ENCODE assay signal across 21 mouse cellular contexts in genomic region chr14:117113153-117113552, GRCm38 (mm10).
DNase-seq lines count a peak whose midpoint lies in the region; ATAC-seq and TF ChIP-seq lines count a peak whose summit lies in the region.
"Had no signal": no experiment of that assay in that cellular context is flagged by ENCODE, and none has a peak within 500 bp of the region (broad histone marks: within the 10 kb centered on the region; RNA-seq: fewer than 3 reads in every experiment).

No protein-coding gene starts in this region.

- H3K9ac ChIP-seq in embryonic facial prominence, embryonic 14.5 days (ENCODE audit: low read depth, low read length) = no peak overlapping the region
- H3K9ac ChIP-seq in heart, postnatal 0 days (replicated peaks; ENCODE audit: low read depth, low read length) = no peak overlapping the region
- no peak overlapping the region for H3K9ac ChIP-seq in heart, embryonic 12.5 days
- no peak overlapping the region for H3K9ac ChIP-seq in midbrain, embryonic 14.5 days (replicated peaks; ENCODE audit: low read length)
- H3K9ac ChIP-seq: embryonic facial prominence, embryonic 12.5 days; forebrain, embryonic 15.5 days; heart, embryonic 13.5 days; liver, postnatal 0 days had no signal

- no peak for TF ChIP-seq EP300 in heart, postnatal 0 days (IDR thresholded peaks at IDR 0.05; ENCODE audit: low read depth)

- 84% methylated on average over 3 of the region's 3 CpGs for WGBS in embryonic facial prominence, embryonic 14.5 days
- WGBS in embryonic facial prominence, embryonic 10.5 days = 92% methylated on average over 3 of the region's 3 CpGs
- 59% methylated on average over 3 of the region's 3 CpGs for WGBS in heart, postnatal 0 days
- 60% methylated on average over 3 of the region's 3 CpGs for WGBS in heart, embryonic 12.5 days
- 95% methylated on average over 3 of the region's 3 CpGs for WGBS in midbrain, embryonic 14.5 days

- no peaks in the 10 kb centered on the region; the same call in 1 of the 2 replicates for H3K9me3 ChIP-seq in embryonic facial prominence, embryonic 14.5 days (ENCODE audit: control insufficient read depth, low read length)
- H3K9me3 ChIP-seq in embryonic facial prominence, embryonic 10.5 days = no peaks in the 10 kb centered on the region
- H3K9me3 ChIP-seq in heart, postnatal 0 days (replicated peaks; ENCODE audit: control insufficient read depth, low read length) = no peaks in the 10 kb centered on the region
- H3K9me3 ChIP-seq in heart, embryonic 12.5 days (replicated peaks) = no peaks in the 10 kb centered on the region
- H3K9me3 ChIP-seq in midbrain, embryonic 14.5 days (ENCODE audit: control insufficient read depth, low read length) = no peaks in the 10 kb centered on the region
- H3K9me3 ChIP-seq: embryonic facial prominence, embryonic 12.5 days; forebrain, embryonic 15.5 days had no signal

- no peak for TF ChIP-seq CTCF in heart, postnatal 0 days (IDR thresholded peaks at IDR 0.05; ENCODE audit: low read depth)
- no peak for TF ChIP-seq CTCF in testis, adult 2 months (IDR thresholded peaks at IDR 0.05; ENCODE audit: control insufficient read depth, insufficient read depth, insufficient replicate concordance, low read depth, low read length)

- H3K27me3 ChIP-seq in embryonic facial prominence, embryonic 14.5 days (replicated peaks; ENCODE audit: control insufficient read depth, insufficient read depth, low read length) = no peaks in the 10 kb centered on the region
- no peaks in the 10 kb centered on the region for H3K27me3 ChIP-seq in embryonic facial prominence, embryonic 10.5 days (replicated peaks; ENCODE audit: low read depth, poor library complexity, severe bottlenecking)
- H3K27me3 ChIP-seq in heart, postnatal 0 days (ENCODE audit: control insufficient read depth, insufficient read depth, low read length) = no peaks in the 10 kb centered on the region
- H3K27me3 ChIP-seq in heart, embryonic 12.5 days (replicated peaks) = no peaks in the 10 kb centered on the region
- H3K27me3 ChIP-seq in testis, adult 2 months (ENCODE audit: control insufficient read depth, insufficient read depth, low read length) = no peaks in the 10 kb centered on the region
- no peaks in the 10 kb centered on the region for H3K27me3 ChIP-seq in midbrain, embryonic 14.5 days (ENCODE audit: control insufficient read depth, insufficient read depth, low read length)
- H3K27me3 ChIP-seq: embryonic facial prominence, embryonic 12.5 days; forebrain, embryonic 15.5 days; heart, embryonic 13.5 days had no signal

- no peak for ATAC-seq in embryonic facial prominence, embryonic 14.5 days (ENCODE audit: low read depth)
- ATAC-seq in heart, postnatal 0 days (ENCODE audit: insufficient read depth, low read depth) = no peak
- ATAC-seq in heart, embryonic 12.5 days (ENCODE audit: insufficient number of reproducible peaks, low FRiP score) = no peak
- no peak for ATAC-seq in midbrain, embryonic 14.5 days (ENCODE audit: low FRiP score, low TSS enrichment)
- ATAC-seq: CD4-positive, CD25-positive, alpha-beta regulatory T cell, adult 4 months; forebrain, embryonic 15.5 days; liver, postnatal 0 days had no signal

- H3K4me2 ChIP-seq in embryonic facial prominence, embryonic 14.5 days (ENCODE audit: low read depth, low read length) = no peak overlapping the region
- H3K4me2 ChIP-seq in heart, postnatal 0 days (ENCODE audit: low read depth, low read length) = no peak overlapping the region
- H3K4me2 ChIP-seq in heart, embryonic 12.5 days = no peak overlapping the region
- H3K4me2 ChIP-seq in midbrain, embryonic 14.5 days (ENCODE audit: low read length) = no peak overlapping the region
- H3K4me2 ChIP-seq: embryonic facial prominence, embryonic 12.5 days; forebrain, embryonic 15.5 days; heart, embryonic 13.5 days; liver, embryonic 11.5 days; midbrain, embryonic 11.5 days had no signal

- no peak overlapping the region for H3K4me3 ChIP-seq in embryonic facial prominence, embryonic 14.5 days (ENCODE audit: low read depth, low read length)
- no peak overlapping the region for H3K4me3 ChIP-seq in embryonic facial prominence, embryonic 10.5 days
- H3K4me3 ChIP-seq in heart, postnatal 0 days (ENCODE audit: low read depth, low read length) = no peak overlapping the region
- H3K4me3 ChIP-seq in heart, embryonic 12.5 days = no peak overlapping the region
- H3K4me3 ChIP-seq in testis, adult 2 months (ENCODE audit: control insufficient read depth, low read depth, low read length) = no peak overlapping the region
- H3K4me3 ChIP-seq in midbrain, embryonic 14.5 days (replicated peaks; ENCODE audit: low read depth, low read length) = no peak overlapping the region
- H3K4me3 ChIP-seq: embryonic facial prominence, embryonic 12.5 days; forebrain, embryonic 15.5 days; heart, embryonic 13.5 days had no signal

- peak; percentile 53 for DNase-seq in embryonic facial prominence, embryonic 14.5 days (ENCODE audit: low spot score)
- no peak for DNase-seq in embryonic facial prominence, embryonic 10.5 days (ENCODE audit: low spot score)
- DNase-seq in heart, postnatal 0 days (ENCODE audit: low spot score) = peak; percentile 15
- no peak for DNase-seq in testis, postnatal 14 days (ENCODE audit: low spot score)
- no peak for DNase-seq in layer of hippocampus, postnatal 25 days (ENCODE audit: extremely low spot score in 1 of 2, low spot score in 1 of 2)
- DNase-seq in midbrain, embryonic 14.5 days = no peak
- DNase-seq: adrenal gland, postnatal 36 days; cerebellum, adult 9-11 months; gastrocnemius, postnatal 25 days; kidney, adult 11 months; liver, postnatal 0 days; lung, postnatal 14 days; thymus, postnatal 25 days had no signal

- H3K27ac ChIP-seq in embryonic facial prominence, embryonic 14.5 days (replicated peaks; ENCODE audit: low read depth, low read length) = no peak overlapping the region
- H3K27ac ChIP-seq in embryonic facial prominence, embryonic 10.5 days (replicated peaks) = no peak overlapping the region
- no peak overlapping the region for H3K27ac ChIP-seq in heart, postnatal 0 days (ENCODE audit: low read depth)
- H3K27ac ChIP-seq in heart, embryonic 12.5 days (ENCODE audit: poor library complexity, severe bottlenecking) = no peak overlapping the region
- H3K27ac ChIP-seq in testis, adult 2 months (ENCODE audit: control insufficient read depth, insufficient read depth, low read depth, low read length) = peak overlapping the region; percentile 81
- no peak overlapping the region for H3K27ac ChIP-seq in midbrain, embryonic 14.5 days (replicated peaks; ENCODE audit: low read depth, low read length)
- H3K27ac ChIP-seq: embryonic facial prominence, embryonic 12.5 days; forebrain, embryonic 15.5 days; heart, embryonic 13.5 days had no signal

- no peak for TF ChIP-seq POLR2A in testis, adult 2 months (IDR thresholded peaks at IDR 0.05; ENCODE audit: control insufficient read depth, low read depth, low read length)

- H3K4me1 ChIP-seq in embryonic facial prominence, embryonic 14.5 days (ENCODE audit: control insufficient read depth, insufficient read depth, low read length) = no peaks in the 10 kb centered on the region
- no peaks in the 10 kb centered on the region for H3K4me1 ChIP-seq in embryonic facial prominence, embryonic 10.5 days
- no peaks in the 10 kb centered on the region for H3K4me1 ChIP-seq in heart, postnatal 0 days (ENCODE audit: control insufficient read depth, insufficient read depth)
- H3K4me1 ChIP-seq in heart, embryonic 12.5 days (replicated peaks) = 0 out of 2 replicates have a peak, but pooled peaks cover 2% of the 10 kb centered on the region
- H3K4me1 ChIP-seq in testis, adult 2 months (ENCODE audit: control insufficient read depth, insufficient read depth, low read length) = no peaks in the 10 kb centered on the region
- H3K4me1 ChIP-seq in midbrain, embryonic 14.5 days (ENCODE audit: control insufficient read depth, insufficient read depth, low read length) = no peaks in the 10 kb centered on the region
- H3K4me1 ChIP-seq: embryonic facial prominence, embryonic 12.5 days; forebrain, embryonic 15.5 days had no signal

- no peaks in the 10 kb centered on the region for H3K36me3 ChIP-seq in embryonic facial prominence, embryonic 14.5 days (ENCODE audit: control insufficient read depth, insufficient read depth, low read length)
- H3K36me3 ChIP-seq in embryonic facial prominence, embryonic 10.5 days (replicated peaks) = no peaks in the 10 kb centered on the region; the same call in 1 of the 2 replicates
- no peaks in the 10 kb centered on the region for H3K36me3 ChIP-seq in heart, postnatal 0 days (replicated peaks; ENCODE audit: control insufficient read depth, insufficient read depth, low read length)
- H3K36me3 ChIP-seq in heart, embryonic 12.5 days = no peaks in the 10 kb centered on the region
- no peaks in the 10 kb centered on the region for H3K36me3 ChIP-seq in testis, adult 2 months (ENCODE audit: control insufficient read depth, insufficient read depth, low read length)
- H3K36me3 ChIP-seq in midbrain, embryonic 14.5 days (ENCODE audit: control insufficient read depth, insufficient read depth, low read length) = no peaks in the 10 kb centered on the region
- H3K36me3 ChIP-seq: embryonic facial prominence, embryonic 12.5 days; forebrain, embryonic 15.5 days; heart, embryonic 13.5 days had no signal

Comparison
In these comparisons a context has a peak if more than half of its experiments do, and no peak if none do; other contexts are left out.
1. DNase-seq: peak in embryonic facial prominence, embryonic 14.5 days (single experiment) and heart, postnatal 0 days (single experiment); none in embryonic facial prominence, embryonic 10.5 days (single experiment), testis, postnatal 14 days (single experiment), layer of hippocampus, postnatal 25 days (0 of 2) and midbrain, embryonic 14.5 days (single experiment).